Mouse (Mus musculus) lung, adult 2 months (tissue): ENCODE results near the gene Catsperd. TPM values are rescaled to one million over a fixed set of nuclear protein-coding genes. Genes with fewer than 3 reads are reported as not detected.

Source experiments
- DNase-seq: peaks from one replicate; pipeline ENCODE4 v3.0.0; 2022
- H3K4me1 ChIP-seq: fragments of 200-500 bp; 2 replicates; pipeline ENCODE4 v1.6.1; 2011; ENCODE audit warnings: low read length; ENCODE audit not compliant: control insufficient read depth, insufficient read depth
- H3K4me3 ChIP-seq: fragments of 200-500 bp; replicated peaks from 2 replicates; pipeline ENCODE3; 2011; ENCODE audit warnings: low read depth, mild to moderate bottlenecking, control low read depth, low read length; ENCODE audit errors: extremely low read depth
- CTCF ChIP-seq: fragments of 200-500 bp; IDR thresholded peaks from 2 replicates; pipeline ENCODE4 v1.5.1; 2011; ENCODE audit warnings: mild to moderate bottlenecking, low read length, control low read depth; ENCODE audit not compliant: insufficient read depth
- POLR2A ChIP-seq: fragments of 200-500 bp; IDR thresholded peaks from 2 replicates; pipeline ENCODE4 v1.6.1; 2011; ENCODE audit warnings: low read depth, mild to moderate bottlenecking, control low read depth, low read length, borderline replicate concordance; ENCODE audit errors: extremely low read depth
- WGBS: fragments of 180-500 bp; shearing (Covaris S2); methylation state at CpG from one replicate; pipeline ENCODE4 v1.1.7; 2018; 5-methylcytosine and 5-hydroxymethylcytosine counted together
- polyA plus RNA-seq: library from polyadenylated mRNA; depleted of rRNA; stranded (reverse); fragments of >200 nt; gene quantifications from 2 replicates; pipeline ENCODE4 v1.2.3, GENCODE M21; 2012

The Catsperd gene
- polyA plus RNA-seq, 1 experiment: 0.43 TPM

GRCm38 (mm10) chr17:56655311-56655710 lies 27.4 kb downstream of the Catsperd start:
- no peak for DNase-seq
- no peak for TF ChIP-seq CTCF
- no peak for TF ChIP-seq POLR2A
- Histone ChIP-seq H3K4me1 (no peaks in the 10 kb centered on the region), H3K4me3 (no peak overlapping the region)
- 69% methylated on average over 3 of the region's 3 CpGs for WGBS

DNA sequence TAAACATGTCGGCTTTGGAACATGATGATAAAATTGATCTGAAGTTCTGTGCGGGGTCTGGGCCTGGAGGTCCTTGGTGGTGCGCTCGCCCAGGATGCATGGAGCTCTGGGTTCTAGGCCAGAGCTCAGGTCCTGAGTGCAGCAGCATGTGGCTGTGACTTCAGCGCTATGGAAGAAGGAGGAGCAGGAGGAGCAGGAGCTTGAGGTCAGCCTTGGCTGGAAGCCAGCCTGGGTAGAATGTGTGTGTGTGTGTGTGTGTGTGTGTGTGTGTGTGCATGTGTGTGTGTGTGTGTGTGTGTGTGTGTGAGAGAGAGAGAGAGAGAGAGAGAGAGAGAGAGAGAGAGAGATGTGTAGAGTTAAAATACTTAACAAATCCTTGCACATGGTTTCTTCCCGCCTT lies 28.2 kb downstream of the Catsperd start:
- no peak overlapping the region for H3K4me3 ChIP-seq
- DNase-seq: no peak
- 75% methylated on average over 6 of the region's 6 CpGs for WGBS
- no peak for TF ChIP-seq POLR2A
- TF ChIP-seq CTCF: no peak
- no peaks in the 10 kb centered on the region for H3K4me1 ChIP-seq

- Histone ChIP-seq H3K4me3 (no peak overlapping the region), H3K4me1 (no peaks in the 10 kb centered on the region)
- WGBS: 40% methylated on average over 3 of the region's 3 CpGs
- TF ChIP-seq CTCF: no peak
- TF ChIP-seq POLR2A: no peak
- no peak for DNase-seq
Observed at GRCm38 (mm10) chr17:56663659-56664058, 35.7 kb downstream of the Catsperd start.

DNA sequence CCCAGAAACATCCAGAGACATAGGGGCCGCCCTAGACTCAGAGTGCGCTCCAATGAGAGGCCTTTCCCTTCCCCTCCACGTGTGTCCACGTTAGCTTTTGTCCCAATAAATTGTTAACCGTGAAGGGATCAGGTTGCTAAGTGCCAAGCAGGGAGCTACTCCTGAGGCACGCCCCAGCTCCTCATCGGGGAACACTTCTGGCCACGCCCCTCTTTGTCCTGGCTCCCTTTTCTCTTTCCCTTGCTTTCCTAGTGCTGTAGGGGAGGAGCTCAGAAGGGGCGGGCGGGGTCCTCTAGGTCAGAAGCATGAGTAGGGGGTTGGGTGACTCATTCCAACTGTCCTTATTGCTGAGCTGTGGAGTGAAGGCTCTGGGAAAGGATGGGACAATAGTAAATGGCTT lies 36.4 kb downstream of the Catsperd start:
- peak; percentile 23 for DNase-seq
- no peaks in the 10 kb centered on the region for H3K4me1 ChIP-seq
- WGBS: 13% methylated on average over 10 of the region's 10 CpGs

DNA sequence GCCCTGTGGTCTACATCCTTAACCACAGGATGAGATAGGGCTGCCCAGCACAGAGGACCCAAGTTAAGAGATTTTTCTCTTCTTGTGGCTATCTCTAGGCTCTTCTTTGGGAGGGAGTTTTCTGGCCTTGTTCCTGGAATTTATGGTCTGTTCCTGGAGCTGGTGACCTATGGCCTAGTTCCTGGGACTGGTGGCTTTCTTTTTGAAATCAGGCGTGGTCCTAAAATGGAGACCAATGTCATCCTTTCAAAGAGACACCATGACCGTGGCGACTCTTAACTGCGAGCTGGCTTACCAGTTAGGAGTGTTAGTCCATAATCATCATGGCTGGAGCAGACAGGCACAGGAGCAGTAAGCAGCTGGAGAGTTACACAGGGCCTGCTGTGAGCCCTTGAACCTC lies 38.4 kb downstream of the Catsperd start:
- no peak for DNase-seq
- TF ChIP-seq POLR2A (no peak), CTCF (no peak)
- 88% methylated on average over 4 of the region's 4 CpGs for WGBS
- no peak overlapping the region for H3K4me3 ChIP-seq
- no peaks in the 10 kb centered on the region for H3K4me1 ChIP-seq

More for the DNA sequence above, 36.4 kb downstream of the Catsperd start:
- no peak overlapping the region for H3K4me3 ChIP-seq
- TF ChIP-seq POLR2A (no peak), CTCF (no peak)

- DNase-seq: no peak
- Histone ChIP-seq H3K4me1 (peaks cover 3% of the 10 kb centered on the region; the same call in 1 of the 2 replicates), H3K4me3 (no peak overlapping the region)
- TF ChIP-seq CTCF (no peak), POLR2A (no peak)
- 67% methylated on average over 3 of the region's 3 CpGs for WGBS
Observed at GRCm38 (mm10) chr17:56667591-56667990, 39.6 kb downstream of the Catsperd start.

DNA sequence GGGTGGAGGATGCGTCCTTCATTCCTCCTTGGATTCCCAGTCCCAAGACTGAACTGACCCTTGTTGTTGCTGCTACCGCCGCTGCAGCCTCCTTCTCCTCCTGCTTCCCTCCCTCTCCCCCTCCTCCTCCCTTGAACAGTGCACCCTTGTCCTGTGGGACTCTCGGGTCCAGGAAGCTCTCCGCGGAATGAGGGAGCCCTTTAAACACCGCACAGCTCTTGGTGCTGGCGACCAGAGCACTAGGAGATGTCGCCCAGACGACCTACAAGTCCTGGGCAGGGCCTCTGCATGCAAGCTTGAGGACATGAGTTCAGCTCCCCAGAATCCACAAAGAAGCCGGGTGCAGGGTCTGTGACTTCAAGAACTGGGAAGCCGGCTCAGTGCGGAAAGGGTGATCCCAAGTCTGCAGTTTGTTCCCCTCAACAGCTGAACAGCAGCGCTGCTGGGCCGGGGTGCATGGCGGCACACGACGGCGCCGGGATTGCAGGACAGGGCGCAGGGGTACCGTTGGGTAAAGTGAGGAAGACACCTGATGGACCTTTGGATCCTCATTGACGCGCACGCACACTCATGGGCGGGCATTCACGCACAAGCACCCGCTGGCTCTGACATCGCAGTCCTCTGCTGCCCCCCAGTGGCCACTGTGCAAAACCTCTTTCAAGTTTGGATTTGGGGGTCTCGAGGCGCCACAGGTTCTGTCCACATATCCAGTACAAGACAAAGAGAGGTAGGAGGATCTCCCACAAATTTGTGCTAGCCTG lies 40.6 kb downstream of the Catsperd start:
- TF ChIP-seq CTCF (peak; percentile 74), POLR2A (no peak)
- 3% methylated on average over 31 of the region's 31 CpGs for WGBS
- H3K4me1 ChIP-seq: peaks cover 4% of the 10 kb centered on the region; the same call in 1 of the 2 replicates
- H3K4me3 ChIP-seq: peak overlapping the region; percentile 53
- DNase-seq: peak; percentile 82

GRCm38 (mm10) chr17:56669766-56670165 lies 41.8 kb downstream of the Catsperd start:
- 84% methylated on average over 8 of the region's 8 CpGs for WGBS
- Histone ChIP-seq H3K4me1 (peaks cover 9% of the 10 kb centered on the region), H3K4me3 (no peak overlapping the region)
- no peak for DNase-seq
- no peak for TF ChIP-seq CTCF
- TF ChIP-seq POLR2A: no peak

DNA sequence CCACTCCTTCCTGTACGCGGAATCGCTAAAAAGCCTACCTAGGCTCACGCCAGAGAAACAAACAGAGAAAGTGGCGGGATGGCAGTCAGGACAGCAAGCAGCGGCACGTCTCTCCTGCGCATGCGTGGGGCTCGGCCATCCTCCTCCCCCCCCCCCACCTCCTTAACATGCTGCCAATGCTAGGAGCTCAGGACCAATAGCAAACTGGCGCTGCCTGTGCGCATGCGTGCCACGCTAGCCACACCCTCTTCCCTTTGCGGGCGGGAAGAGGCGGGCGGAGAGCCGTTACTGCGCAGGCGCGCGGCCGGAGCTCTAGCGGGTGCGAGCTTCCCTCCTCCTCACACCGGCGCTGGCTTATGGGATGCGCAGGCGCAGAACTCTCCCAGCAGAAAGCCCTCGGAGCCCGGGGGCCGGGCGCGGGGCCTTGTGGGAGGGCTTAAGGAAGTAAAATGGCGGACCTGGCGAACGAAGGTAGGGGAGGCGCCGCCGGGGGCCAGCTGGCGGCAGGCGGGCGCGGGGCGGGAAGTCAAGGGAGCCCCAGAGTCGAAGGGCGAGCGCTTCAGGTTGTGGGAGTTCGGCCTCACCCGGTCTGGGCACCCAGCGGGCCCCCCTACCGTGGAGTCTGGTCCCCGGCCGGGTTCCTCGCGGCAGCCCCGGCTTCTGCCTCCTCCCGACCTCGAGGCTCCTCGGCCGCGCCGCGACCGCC lies 45.2 kb downstream of the Catsperd start, which contains the start of gene Ranbp3:
Ranbp3 (plus strand) TSS at position 354 of the 706 bp plus-strand sequence.
- H3K4me3 ChIP-seq: peak within 1 kb of the TSS; percentile 87
- WGBS: under 1% methylated on average over 65 of the region's 66 CpGs
- peaks cover 9% of the 10 kb centered on the region for H3K4me1 ChIP-seq
- TF ChIP-seq CTCF (no peak), POLR2A (peak; percentile 92; the same call in 1 of the 2 replicates)
- DNase-seq: peak; percentile 98
